Mouse (Mus musculus) liver, embryonic 16.5 days (tissue): ENCODE measurements around the gene Chit1. TPM values are rescaled to one million over a fixed set of nuclear protein-coding genes. Genes with fewer than 3 reads are reported as not detected.
A peak's percentile ranks its signal among the peaks of the same experiment; 100 is the strongest.

Experiments used
- ATAC-seq: fragments of 200-750 bp; cut with Nextera tagmentation; 2 replicates; pipeline ENCODE4 v1.8.0; 2017; ENCODE audit warnings: low read depth, mild to moderate bottlenecking, moderate number of reproducible peaks, moderate library complexity
- H3K27ac ChIP-seq: fragments of 300-500 bp; sonication (generic); 2 replicates; pipeline ENCODE4 v1.5.1; 2014; ENCODE audit warnings: mild to moderate bottlenecking, low read length
- H3K27me3 ChIP-seq: fragments of 300-500 bp; sonication (generic); 2 replicates; pipeline ENCODE4 v1.6.1; 2014; ENCODE audit warnings: low read depth, low read length, mixed read lengths; ENCODE audit not compliant: control insufficient read depth, insufficient read depth
- H3K36me3 ChIP-seq: fragments of 300-500 bp; sonication (generic); 2 replicates; pipeline ENCODE4 v1.6.1; 2014; ENCODE audit warnings: mild to moderate bottlenecking; ENCODE audit not compliant: control insufficient read depth, insufficient read depth
- H3K4me1 ChIP-seq: fragments of 300-500 bp; sonication (generic); 2 replicates; pipeline ENCODE4 v1.6.1; 2014; ENCODE audit warnings: low read depth, low read length, mixed read lengths; ENCODE audit not compliant: control insufficient read depth
- H3K4me2 ChIP-seq: fragments of 300-500 bp; sonication (generic); 2 replicates; pipeline ENCODE4 v1.6.1; 2014; ENCODE audit warnings: low read depth, low read length, mixed read lengths
- H3K4me3 ChIP-seq: fragments of 300-500 bp; sonication (generic); 2 replicates; pipeline ENCODE4 v1.5.1; 2014; ENCODE audit warnings: low read depth, mild to moderate bottlenecking, low read length
- H3K9ac ChIP-seq: fragments of 300-500 bp; sonication (generic); 2 replicates; pipeline ENCODE4 v1.6.1; 2014; ENCODE audit warnings: low read depth, low read length
- H3K9me3 ChIP-seq: fragments of 300-500 bp; sonication (generic); replicated peaks from 2 replicates; pipeline ENCODE4 v1.6.1; 2016; ENCODE audit warnings: low read length; ENCODE audit not compliant: control insufficient read depth
- WGBS: fragments of 180-500 bp; shearing (Covaris S2); extraction: QIAGEN DNeasy Blood & Tissue Kit; methylation state at CpG from one replicate; pipeline ENCODE4 v1.1.7; 2014; ENCODE audit not compliant: insufficient replicate concordance; 5-methylcytosine and 5-hydroxymethylcytosine counted together
- polyA plus RNA-seq: library from polyadenylated mRNA; unstranded; fragments of >200 nt; fragmentation: Nextera tagmentation; extraction: Ambion mirVana; gene quantifications from 2 replicates; pipeline ENCODE4 v1.2.1, GENCODE M21; 2015

Chit1 gene
- polyA plus RNA-seq, 1 experiment from 2014 or later: 0.19 TPM

- 29% methylated on average over 5 of the region's 5 CpGs for WGBS
- no peaks in the 10 kb centered on the region for H3K36me3 ChIP-seq
- peak overlapping the region; percentile 49 for H3K4me2 ChIP-seq
- ATAC-seq: peak; percentile 95
- peak overlapping the region; percentile 35 for H3K9ac ChIP-seq
- H3K27ac ChIP-seq: peak overlapping the region; percentile 89
- H3K9me3 ChIP-seq: no peaks in the 10 kb centered on the region
- peaks cover 3% of the 10 kb centered on the region; the same call in 1 of the 2 replicates for H3K27me3 ChIP-seq
- H3K4me3 ChIP-seq: peak overlapping the region; percentile 21; the same call in 1 of the 2 replicates
- peaks cover 25% of the 10 kb centered on the region for H3K4me1 ChIP-seq
These were observed 593 bp upstream of the Chit1 start for GRCm38 (mm10) chr1:134110449-134110848.

- ATAC-seq: no peak
- peaks cover 14% of the 10 kb centered on the region for H3K4me1 ChIP-seq
- WGBS: 56% methylated on average over 5 of the region's 5 CpGs
- H3K9me3 ChIP-seq: no peaks in the 10 kb centered on the region
- no peaks in the 10 kb centered on the region for H3K36me3 ChIP-seq
- H3K9ac ChIP-seq: no peak overlapping the region
- H3K27ac ChIP-seq: no peak overlapping the region
- no peak overlapping the region for H3K4me3 ChIP-seq
- no peak overlapping the region for H3K4me2 ChIP-seq
- H3K27me3 ChIP-seq: peaks cover 3% of the 10 kb centered on the region
These were observed 2.5 kb downstream of the Chit1 start for GRCm38 (mm10) chr1:134113560-134113959.

- Histone ChIP-seq H3K27me3 (peaks cover 3% of the 10 kb centered on the region), H3K36me3 (no peaks in the 10 kb centered on the region), H3K9me3 (no peaks in the 10 kb centered on the region), H3K27ac (no peak overlapping the region), H3K4me3 (no peak overlapping the region), H3K4me2 (no peak overlapping the region), H3K9ac (no peak overlapping the region), H3K4me1 (peaks cover 14% of the 10 kb centered on the region)
- no peak for ATAC-seq
- 70% methylated on average over 7 of the region's 7 CpGs for WGBS
These were observed 3.0 kb downstream of the Chit1 start for GRCm38 (mm10) chr1:134114018-134114417.

- 60% methylated on average over 13 of the region's 13 CpGs for WGBS
- Histone ChIP-seq H3K27ac (no peak overlapping the region), H3K9ac (no peak overlapping the region)
These were observed 3.7 kb downstream of the Chit1 start for GRCm38 (mm10) chr1:134114730-134115129.

GRCm38 (mm10) chr1:134115424-134115823 is 4.4 kb downstream of the Chit1 start:
- H3K27ac ChIP-seq: no peak overlapping the region
- ATAC-seq: no peak
- 56% methylated on average over 8 of the region's 8 CpGs for WGBS

More at GRCm38 (mm10) chr1:134114730-134115129, 3.7 kb downstream of the Chit1 start:
- Histone ChIP-seq H3K4me3 (no peak overlapping the region), H3K27me3 (peaks cover 3% of the 10 kb centered on the region), H3K9me3 (no peaks in the 10 kb centered on the region), H3K36me3 (no peaks in the 10 kb centered on the region), H3K4me2 (no peak overlapping the region), H3K4me1 (peaks cover 14% of the 10 kb centered on the region)
- ATAC-seq: no peak

GRCm38 (mm10) chr1:134117110-134117509 is 6.1 kb downstream of the Chit1 start:
- ATAC-seq: no peak
- H3K36me3 ChIP-seq: no peaks in the 10 kb centered on the region
- no peak overlapping the region for H3K4me3 ChIP-seq
- no peak overlapping the region for H3K4me2 ChIP-seq
- H3K9me3 ChIP-seq: no peaks in the 10 kb centered on the region
- H3K27me3 ChIP-seq: peaks cover 7% of the 10 kb centered on the region
- no peak overlapping the region for H3K9ac ChIP-seq
- no peaks in the 10 kb centered on the region for H3K4me1 ChIP-seq
- H3K27ac ChIP-seq: no peak overlapping the region
- WGBS: 57% methylated on average over 5 of the region's 5 CpGs

More at GRCm38 (mm10) chr1:134115424-134115823, 4.4 kb downstream of the Chit1 start:
- Histone ChIP-seq H3K4me1 (peaks cover 11% of the 10 kb centered on the region), H3K4me3 (no peak overlapping the region), H3K27me3 (peaks cover 3% of the 10 kb centered on the region), H3K4me2 (no peak overlapping the region), H3K9ac (no peak overlapping the region), H3K36me3 (no peaks in the 10 kb centered on the region), H3K9me3 (no peaks in the 10 kb centered on the region)

GRCm38 (mm10) chr1:134120179-134120578 is 9.1 kb downstream of the Chit1 start:
- no peaks in the 10 kb centered on the region for H3K9me3 ChIP-seq
- 0 out of 2 replicates have a peak, but pooled peaks have one; percentile 27 for ATAC-seq
- H3K36me3 ChIP-seq: no peaks in the 10 kb centered on the region
- no peak overlapping the region for H3K27ac ChIP-seq
- peaks cover 4% of the 10 kb centered on the region; the same call in 1 of the 2 replicates for H3K27me3 ChIP-seq
- no peak overlapping the region for H3K4me2 ChIP-seq
- H3K4me1 ChIP-seq: no peaks in the 10 kb centered on the region
- no peak overlapping the region for H3K4me3 ChIP-seq
- WGBS: 2% methylated on average over 5 of the region's 5 CpGs
- no peak overlapping the region for H3K9ac ChIP-seq

GRCm38 (mm10) chr1:134122195-134122594 is 11.2 kb downstream of the Chit1 start:
- no peak overlapping the region for H3K4me2 ChIP-seq
- no peak for ATAC-seq

GRCm38 (mm10) chr1:134133316-134133715 is 22.3 kb downstream of the Chit1 start:
- no peak overlapping the region for H3K9ac ChIP-seq
- no peaks in the 10 kb centered on the region for H3K27me3 ChIP-seq
- WGBS: 61% methylated on average over 11 of the region's 11 CpGs
- no peak overlapping the region for H3K27ac ChIP-seq
- H3K9me3 ChIP-seq: no peaks in the 10 kb centered on the region
- no peak overlapping the region for H3K4me2 ChIP-seq
- ATAC-seq: no peak
- no peaks in the 10 kb centered on the region for H3K36me3 ChIP-seq
- no peak overlapping the region for H3K4me3 ChIP-seq
- H3K4me1 ChIP-seq: no peaks in the 10 kb centered on the region

More at GRCm38 (mm10) chr1:134122195-134122594, 11.2 kb downstream of the Chit1 start:
- Histone ChIP-seq H3K9ac (no peak overlapping the region), H3K4me3 (no peak overlapping the region), H3K27ac (no peak overlapping the region), H3K4me1 (no peaks in the 10 kb centered on the region), H3K9me3 (no peaks in the 10 kb centered on the region), H3K27me3 (peaks cover 4% of the 10 kb centered on the region; the same call in 1 of the 2 replicates), H3K36me3 (no peaks in the 10 kb centered on the region)
- WGBS: 38% methylated on average over 9 of the region's 9 CpGs
